Mouse (Mus musculus): Measurements from ENCODE around the gene H3f3b.

The H3f3b gene

GRCm38 (mm10) chr11:116000607-116001006 lies 27.2 kb downstream of the H3f3b start:
- no peak for DNase-seq (ENCODE audit: low spot score)

GRCm38 (mm10) chr11:115999538-116000143 lies 28.1 kb downstream of the H3f3b start:
- no peak for DNase-seq (ENCODE audit: low spot score)

GRCm38 (mm10) chr11:115999027-115999426 lies 28.7 kb downstream of the H3f3b start:
- no peak for DNase-seq (ENCODE audit: low spot score)

GRCm38 (mm10) chr11:115997662-115998061 lies 30.1 kb downstream of the H3f3b start:
- no peak for DNase-seq (ENCODE audit: low spot score)

- DNase-seq (ENCODE audit: low spot score) = no peak
Observed at GRCm38 (mm10) chr11:115997047-115997446, 30.7 kb downstream of the H3f3b start.

- DNase-seq (ENCODE audit: low spot score) = no peak
Observed at GRCm38 (mm10) chr11:115995256-115995655, 32.5 kb downstream of the H3f3b start.

GRCm38 (mm10) chr11:115992098-115992497 lies 35.7 kb downstream of the H3f3b start:
- no peak for DNase-seq (ENCODE audit: low spot score)

- DNase-seq (ENCODE audit: low spot score) = no peak
Observed at GRCm38 (mm10) chr11:115989686-115990085, 38.1 kb downstream of the H3f3b start.

GRCm38 (mm10) chr11:115983291-115983690 lies 44.5 kb downstream of the H3f3b start:
- no peak for DNase-seq (ENCODE audit: low spot score)

GRCm38 (mm10) chr11:115982472-115982871 lies 45.3 kb downstream of the H3f3b start:
- no peak for DNase-seq (ENCODE audit: low spot score)

- no peak for DNase-seq (ENCODE audit: low spot score)
Observed at GRCm38 (mm10) chr11:115975544-115975943, 52.2 kb downstream of the H3f3b start.

- DNase-seq (ENCODE audit: low spot score) = no peak
Observed at GRCm38 (mm10) chr11:115975083-115975420, 52.7 kb downstream of the H3f3b start.

- no peak for DNase-seq (ENCODE audit: low spot score)
Observed at GRCm38 (mm10) chr11:115974309-115975082, 53.3 kb downstream of the H3f3b start, which contains the start of gene Itgb4. Gene Itgb4, plus strand, starts transcription at chr11:115974709.

All from urinary bladder, postnatal 10 days (tissue).